Comparison of ENCODE assay signal across 9 mouse cellular contexts in genomic region chr5:124776289-124776688, GRCm38 (mm10). TPM values are rescaled to one million over a fixed set of nuclear protein-coding genes. Genes with fewer than 3 reads are reported as not detected.
DNase-seq lines count a peak whose midpoint lies in the region; ATAC-seq and TF ChIP-seq lines count a peak whose summit lies in the region.
"Not testable (repeated sequence)": the region's sequence is repeated elsewhere in the genome, so short reads cannot be mapped to it uniquely, and the experiment has no call there.
"Had no signal": no experiment of that assay in that cellular context is flagged by ENCODE, and none has a peak within 500 bp of the region (broad histone marks: within the 10 kb centered on the region; RNA-seq: fewer than 3 reads in every experiment).

No protein-coding gene starts in this region.

- H3K79me2 ChIP-seq in MEL (ENCODE audit: control insufficient read depth, insufficient read depth, low read length, poor library complexity), result not testable (repeated sequence)

- TF ChIP-seq EP300 in MEL (IDR thresholded peaks at IDR 0.05; ENCODE audit: low read depth in 1 of 2, low read length in 2 of 2), result not testable (repeated sequence)

- TF ChIP-seq RAD21 in MEL (IDR thresholded peaks at IDR 0.05; ENCODE audit: low read depth, low read length), result peak; percentile 33

- not testable (repeated sequence) for H3K4me1 ChIP-seq in MEL (ENCODE audit: control insufficient read depth in 1 of 2, insufficient read depth in 2 of 2, low read length in 2 of 2); kidney, postnatal 0 days (replicated peaks; ENCODE audit: insufficient read depth, low read length); midbrain, postnatal 0 days (ENCODE audit: insufficient read depth, low read length)

- peak; percentile 20 to 42 (median 26); a peak in 3 of 6 replicates for TF ChIP-seq CTCF in MEL (IDR thresholded peaks at IDR 0.05 in 2 of 3, conservative IDR thresholded peaks at IDR 0.05 in 1 of 3; ENCODE audit: control insufficient read depth in 1 of 3, insufficient read depth in 1 of 3, low read depth in 2 of 3, low read length in 3 of 3, poor library complexity in 1 of 3, severe bottlenecking in 1 of 3)
- peak; percentile 20; the same call in 1 of the 2 replicates for TF ChIP-seq CTCF in gastrocnemius, adult 2 months (IDR thresholded peaks at IDR 0.05)
- peak; percentile 52 for TF ChIP-seq CTCF in kidney, postnatal 0 days (IDR thresholded peaks at IDR 0.05; ENCODE audit: low read depth)
- peak; percentile 51 for TF ChIP-seq CTCF in midbrain, postnatal 0 days (IDR thresholded peaks at IDR 0.05)

- H3K27ac ChIP-seq in MEL (ENCODE audit: control insufficient read depth, low read depth, low read length); gastrocnemius, adult 2 months; kidney, postnatal 0 days; midbrain, postnatal 0 days (ENCODE audit: low read depth, low read length): not testable (repeated sequence)

- ATAC-seq in kidney, postnatal 0 days (replicated peaks; ENCODE audit: low FRiP score, low read depth); midbrain, postnatal 0 days (ENCODE audit: low FRiP score): not testable (repeated sequence)

- not testable (repeated sequence) for H3K9ac ChIP-seq in MEL (ENCODE audit: control insufficient read depth, low read depth, low read length, poor library complexity, severe bottlenecking); kidney, postnatal 0 days (ENCODE audit: low read depth, low read length); midbrain, postnatal 0 days (replicated peaks; ENCODE audit: low read length, poor library complexity, severe bottlenecking)

- H3K9me3 ChIP-seq in MEL (replicated peaks; ENCODE audit: insufficient read depth, low read length); kidney, postnatal 0 days (replicated peaks; ENCODE audit: low read length); midbrain, postnatal 0 days (ENCODE audit: low read length): not testable (repeated sequence)

- DNase-seq in 416B (ENCODE audit: low read depth), result peak; percentile 43
- DNase-seq in MEL (ENCODE audit: low read depth, low spot score), result peak; percentile 15
- peak; percentile 46 to 55 for DNase-seq in cerebellum, adult 18-20 months
- DNase-seq in cerebellum, postnatal 14 days, result peak; percentile 24 to 26
- not testable (repeated sequence) for DNase-seq in gastrocnemius, adult 2 months; kidney, postnatal 0 days (ENCODE audit: low spot score); midbrain, postnatal 0 days (ENCODE audit: low spot score)

- not testable (repeated sequence) for H3K4me2 ChIP-seq in kidney, postnatal 0 days (ENCODE audit: low read length); midbrain, postnatal 0 days (ENCODE audit: low read depth, low read length, poor library complexity, severe bottlenecking)

- intact Hi-C loops in gastrocnemius, adult 2 months (cut with DNase I), result loop anchor here (2.0 kb wide), 1 partner anchor 93 kb away; no protein-coding TSS in a partner anchor

- TF ChIP-seq POLR2A in MEL (IDR thresholded peaks at IDR 0.05; ENCODE audit: control insufficient read depth in 1 of 2, insufficient read depth in 1 of 2, low read depth in 1 of 2, low read length in 2 of 2, poor library complexity in 1 of 2), result not testable (repeated sequence)

- not testable (repeated sequence) for H3K4me3 ChIP-seq in MEL (ENCODE audit: control insufficient read depth in 1 of 2, insufficient read depth in 1 of 2, low read depth in 2 of 2, low read length in 2 of 2); gastrocnemius, adult 2 months; kidney, postnatal 0 days (replicated peaks; ENCODE audit: low read depth, low read length); midbrain, postnatal 0 days (ENCODE audit: low read depth, low read length)

- 83% methylated on average over 4 of the region's 4 CpGs for WGBS in kidney, postnatal 0 days
- WGBS in midbrain, postnatal 0 days, result 91% methylated on average over 4 of the region's 4 CpGs

- not testable (repeated sequence) for H3K36me3 ChIP-seq in MEL (ENCODE audit: control insufficient read depth in 1 of 2, insufficient read depth in 2 of 2, low read length in 2 of 2); kidney, postnatal 0 days (ENCODE audit: insufficient read depth, low read length); midbrain, postnatal 0 days (ENCODE audit: insufficient read depth, low read length)

- H3K27me3 ChIP-seq in MEL (ENCODE audit: control insufficient read depth in 1 of 2, insufficient read depth in 2 of 2, low read length in 2 of 2); kidney, postnatal 0 days (ENCODE audit: insufficient read depth, low read length); midbrain, postnatal 0 days (ENCODE audit: insufficient read depth, low read length): not testable (repeated sequence)

TF ChIP-seq in MEL, 35 proteins besides CTCF, POLR2A, EP300 and RAD21:
- TF ChIP-seq SMC3 (IDR thresholded peaks at IDR 0.05; ENCODE audit: low read depth, low read length) (peak; percentile 41), TBP (IDR thresholded peaks at IDR 0.05; ENCODE audit: low read depth, low read length) (0 out of 2 replicates have a peak, but pooled peaks have one; percentile 28), ZNF384 (IDR thresholded peaks at IDR 0.05; ENCODE audit: low read depth, low read length) (peak; percentile 73)

RNA-seq across cellular contexts. Expression of gene Dnah10, which starts 51.4 kb away (rescaled TPM):
- 0.03 and 0.04 TPM in 2 replicates for total RNA-seq in MEL (2012; rRNA removed)
- under 1 TPM in 1 of 2 experiments, not detected in 1; 0.11 TPM for polyA plus RNA-seq in MEL (2012; ENCODE audit: insufficient read depth in 1 of 2, insufficient read length in 2 of 2, low read depth in 1 of 2, low replicate concordance in 2 of 2, missing spikeins in 1 of 2)
- under 1 TPM; 0.03 to 0.22 TPM for total RNA-seq in gastrocnemius, adult 2 months (2021)
- polyA plus RNA-seq in kidney, postnatal 0 days (2015; fragmentation: Nextera tagmentation; extraction: Ambion mirVana), result 0.11 and 0.19 TPM in 2 replicates
- 0.85 and 1.8 TPM in 2 replicates for total RNA-seq in midbrain, postnatal 0 days (2014; rRNA removed)
- 0.19 and 0.20 TPM in 2 replicates for polyA plus RNA-seq in midbrain, postnatal 0 days (2015; fragmentation: Nextera tagmentation; extraction: Ambion mirVana)
- total RNA-seq: megakaryocyte progenitor cell, adult 5-6 weeks had no signal
- polyA plus RNA-seq: limb, embryonic 11.5 days had no signal
